In genomic region chrX:8026811-8027210, GRCm38 (mm10) we compare ENCODE assay signal across 33 mouse cellular contexts. TPM values are rescaled to one million over a fixed set of nuclear protein-coding genes. Genes with fewer than 3 reads are reported as not detected.
"Had no signal": no experiment of that assay in that cellular context is flagged by ENCODE, and none has a peak within 500 bp of the region (broad histone marks: within the 10 kb centered on the region; RNA-seq: fewer than 3 reads in every experiment).

No protein-coding gene starts in this region.

- ATAC-seq: hindbrain, embryonic 16.5 days; inflammation-experienced regulatory T-cells, adult 6 months; intestine, embryonic 15.5 days; intestine, postnatal 0 days; liver, embryonic 12.5 days had no signal

- H3K27me3 ChIP-seq: heart, embryonic 13.5 days; heart, embryonic 15.5 days; intestine, embryonic 15.5 days; limb, embryonic 12.5 days; liver, embryonic 12.5 days had no signal

- DNase-seq: gastrocnemius, postnatal 10 days; gastrocnemius, postnatal 25 days; heart, adult 11 months; heart, adult 2 months; heart, postnatal 14 days; heart, postnatal 36 days; kidney, adult 18-20 months; kidney, adult 8-10 months; kidney, postnatal 36 days had no signal

- H3K4me3 ChIP-seq: heart, adult 2 months; heart, embryonic 13.5 days; heart, embryonic 15.5 days; intestine, embryonic 15.5 days; layer of hippocampus, adult 2 months; left cerebral cortex, adult 2 months; limb, embryonic 10.5 days; limb, embryonic 12.5 days; liver, embryonic 12.5 days had no signal

- H3K4me2 ChIP-seq: heart, embryonic 11.5 days; heart, embryonic 13.5 days; heart, embryonic 15.5 days; hindbrain, embryonic 14.5 days; intestine, embryonic 15.5 days; limb, embryonic 12.5 days; liver, embryonic 12.5 days had no signal

- H3K36me3 ChIP-seq: heart, embryonic 13.5 days; heart, embryonic 15.5 days; intestine, embryonic 15.5 days; limb, embryonic 10.5 days; limb, embryonic 12.5 days; liver, embryonic 12.5 days had no signal

RNA-seq across cellular contexts. Expression of gene Glod5, which starts 8.5 kb away (rescaled TPM):
- total RNA-seq: gastrocnemius, adult 18-20 months; gastrocnemius, postnatal 10 days; gastrocnemius, postnatal 25 days; gastrocnemius, postnatal 4 days; heart, adult 2 months; heart, postnatal 14 days; heart, postnatal 36 days; hematopoietic stem cell, adult 5-6 weeks; liver, adult 2 months had no signal
- polyA plus RNA-seq: heart, adult 2 months; heart, embryonic 11.5 days; hindbrain, embryonic 11.5 days; inflammation-experienced regulatory T-cells, adult 6 months; kidney, embryonic 14.5 days; limb, embryonic 10.5 days; limb, embryonic 12.5 days; liver, adult 2 months; liver, embryonic 14.5 days had no signal

RNA-seq across cellular contexts. Expression of gene Gata1, which starts 48.9 kb away (rescaled TPM):
- total RNA-seq: gastrocnemius, adult 18-20 months; gastrocnemius, postnatal 25 days; heart, postnatal 14 days; layer of hippocampus, adult 2 months; layer of hippocampus, postnatal 10 days; layer of hippocampus, postnatal 25 days; left cerebral cortex, adult 2 months; left cerebral cortex, postnatal 14 days; left cerebral cortex, postnatal 36 days had no signal
- polyA plus RNA-seq: hindbrain, embryonic 14.5 days; intestine, postnatal 0 days; liver, adult 2 months had no signal
